Mouse (Mus musculus) kidney, embryonic 15.5 days (tissue): Measurements from ENCODE around the gene Pfn1. TPM values are rescaled to one million over a fixed set of nuclear protein-coding genes. Genes with fewer than 3 reads are reported as not detected.

Experiments
- polyA plus RNA-seq: library from polyadenylated mRNA; unstranded; fragments of >200 nt; fragmentation: Nextera tagmentation; extraction: Ambion mirVana; gene quantifications from 2 replicates; pipeline ENCODE4 v1.2.1, GENCODE M21; 2015

Gene Pfn1
- polyA plus RNA-seq, 1 experiment from 2014 or later = 2,031 TPM

Other genes starting within 250 kb of the Pfn1 start
- gene Pelp1, start 244.6 kb downstream of the Pfn1 start, polyA plus RNA-seq = 40.1 and 42.1 TPM in 2 replicates
- 15.4 and 15.5 TPM in 2 replicates for gene Arrb2, start 222.0 kb downstream of the Pfn1 start, polyA plus RNA-seq
- gene Med11, start 202.7 kb downstream of the Pfn1 start, polyA plus RNA-seq = 38.8 and 42.0 TPM in 2 replicates
- 0.63 and 0.66 TPM in 2 replicates for gene Zmynd15, start 195.2 kb downstream of the Pfn1 start, polyA plus RNA-seq
- gene Cxcl16, start 194.7 kb downstream of the Pfn1 start, polyA plus RNA-seq = 6.0 and 6.9 TPM in 2 replicates
- gene Tm4sf5, start 149.4 kb downstream of the Pfn1 start, polyA plus RNA-seq = 0.82 and 0.88 TPM in 2 replicates
- 0.35 and 0.40 TPM in 2 replicates for gene Vmo1, start 140.0 kb downstream of the Pfn1 start, polyA plus RNA-seq
- gene Gltpd2, start 135.4 kb downstream of the Pfn1 start, polyA plus RNA-seq = 0.91 and 1.1 TPM in 2 replicates
- 755 and 782 TPM in 2 replicates for gene Psmb6, start 129.3 kb downstream of the Pfn1 start, polyA plus RNA-seq
- gene Gm40193, start 121.7 kb downstream of the Pfn1 start, polyA plus RNA-seq = not detected in 2 replicates
- gene Pld2, start 114.6 kb downstream of the Pfn1 start, polyA plus RNA-seq = 6.5 and 8.2 TPM in 2 replicates
- 14.8 and 15.8 TPM in 2 replicates for gene Mink1, start 91.8 kb downstream of the Pfn1 start, polyA plus RNA-seq
- gene 4930544D05Rik, start 38.8 kb downstream of the Pfn1 start, polyA plus RNA-seq = not detected in 2 replicates
- 0.27 TPM in 1 of 2 replicates, not detected in the other for gene Chrne, start 35.4 kb downstream of the Pfn1 start, polyA plus RNA-seq
- 0.19 and 0.30 TPM in 2 replicates for gene Gp1ba, start 15.5 kb downstream of the Pfn1 start, polyA plus RNA-seq
- 115 and 122 TPM in 2 replicates for gene Rnf167, start 7.4 kb downstream of the Pfn1 start, polyA plus RNA-seq
- 178 and 186 TPM in 2 replicates for gene Slc25a11, start 7.2 kb downstream of the Pfn1 start, polyA plus RNA-seq
- 30.3 and 38.5 TPM in 2 replicates for gene Eno3, start 2.6 kb upstream of the Pfn1 start, polyA plus RNA-seq
- gene Spag7, start 14.8 kb upstream of the Pfn1 start, polyA plus RNA-seq = 181 and 202 TPM in 2 replicates
- 12.8 and 14.1 TPM in 2 replicates for gene Camta2, start 33.5 kb upstream of the Pfn1 start, polyA plus RNA-seq
- 1.2 and 2.3 TPM in 2 replicates for gene Inca1, start 45.5 kb upstream of the Pfn1 start, polyA plus RNA-seq
- 3.5 and 3.6 TPM in 2 replicates for gene Kif1c, start 45.9 kb upstream of the Pfn1 start, polyA plus RNA-seq
- 6.8 and 8.1 TPM in 2 replicates for gene Zfp3, start 109.6 kb upstream of the Pfn1 start, polyA plus RNA-seq
- 0.25 TPM in 1 of 2 replicates, not detected in the other for gene Scimp, start 157.9 kb upstream of the Pfn1 start, polyA plus RNA-seq
- gene Rabep1, start 190.1 kb upstream of the Pfn1 start, polyA plus RNA-seq = 36.5 and 36.8 TPM in 2 replicates